Mouse (Mus musculus) central nervous system, embryonic 18 days (tissue): Measurements from ENCODE around the gene Cdnf. TPM values are rescaled to one million over a fixed set of nuclear protein-coding genes. Genes with fewer than 3 reads are reported as not detected.

Source experiments
- polyA plus RNA-seq: library from polyadenylated mRNA; depleted of rRNA; stranded (reverse); fragments of >200 nt; gene quantifications from 2 replicates; pipeline ENCODE4 v1.2.3, GENCODE M21; 2012; rRNA removed

The Cdnf gene
- polyA plus RNA-seq = 0.41 and 0.76 TPM in 2 replicates

DNA sequence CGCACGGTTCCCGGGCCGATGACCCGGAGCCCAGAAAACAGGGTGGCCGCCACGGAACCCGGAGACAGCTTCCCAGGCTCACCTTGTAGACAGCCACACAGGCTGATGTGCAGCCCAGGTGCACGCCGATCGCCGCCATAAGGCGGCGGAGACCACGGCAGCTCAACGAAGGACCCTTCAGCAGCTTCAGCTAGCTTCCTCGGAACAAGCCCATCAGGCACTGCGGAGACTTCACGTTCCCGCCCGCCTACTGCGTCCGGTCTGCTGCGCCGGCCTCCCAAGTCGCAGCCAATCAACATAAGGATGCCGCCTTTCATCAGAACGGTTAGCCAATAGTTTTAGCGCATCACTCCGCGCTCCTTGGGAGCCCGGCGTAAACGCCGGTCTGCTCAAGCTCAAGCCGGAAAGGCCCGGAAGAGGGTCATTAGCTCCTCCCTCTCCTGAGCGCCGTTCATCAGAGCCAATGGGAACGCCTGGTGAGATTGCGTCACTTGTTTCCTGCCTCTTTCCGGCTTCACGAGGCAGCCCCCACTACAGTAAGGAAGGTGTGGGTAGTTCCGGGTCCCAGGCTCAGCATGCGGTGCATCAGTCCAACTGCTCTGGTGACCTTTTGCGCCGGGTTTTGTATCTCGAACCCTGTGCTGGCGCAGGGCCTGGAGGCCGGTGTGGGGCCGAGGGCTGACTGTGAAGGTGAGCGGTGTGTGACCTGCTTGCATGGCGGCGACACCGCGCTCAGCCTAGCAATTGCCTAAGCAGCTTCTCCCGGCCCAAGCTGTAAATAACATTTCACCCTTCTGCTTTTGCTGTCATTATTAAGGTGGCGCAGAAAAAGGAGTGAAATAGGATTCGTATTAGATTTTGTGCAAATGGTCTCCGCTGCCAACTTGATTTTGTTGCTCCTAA is at the start of gene Cdnf, which contains the start of the genes Gm45902 and Hspa14:
Cdnf (plus strand) TSS at position 479 of the 903 bp plus-strand sequence.
Gm45902 (minus strand) TSS at position 239 of the 903 bp plus-strand sequence.
Hspa14 (minus strand) TSS at position 263 of the 903 bp plus-strand sequence.

DNA sequence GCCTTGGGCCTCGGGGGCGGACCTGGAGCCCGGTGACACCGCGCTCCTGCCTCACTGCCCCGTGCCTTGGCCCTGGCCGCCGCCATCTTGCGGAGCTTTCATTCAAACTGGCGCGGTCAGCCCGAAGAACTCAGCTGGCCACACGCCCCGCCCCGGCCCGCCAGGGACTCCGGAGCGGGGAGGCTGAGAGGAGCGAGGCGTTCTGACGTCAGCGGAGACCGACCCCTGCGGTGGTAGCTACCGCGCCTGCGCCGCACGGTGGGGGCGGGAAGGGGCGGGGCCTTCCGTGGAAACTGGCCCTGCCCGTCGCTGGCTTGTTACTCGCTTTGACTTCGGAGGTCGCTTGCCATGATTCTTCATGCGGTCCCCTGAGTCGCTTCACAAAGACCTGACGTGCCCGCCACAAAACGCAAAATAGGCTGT is 38.0 kb upstream of the Cdnf start, which contains the start of gene Suv39h2:
Suv39h2 (minus strand) TSS at position 171 of the 423 bp plus-strand sequence.

DNA sequence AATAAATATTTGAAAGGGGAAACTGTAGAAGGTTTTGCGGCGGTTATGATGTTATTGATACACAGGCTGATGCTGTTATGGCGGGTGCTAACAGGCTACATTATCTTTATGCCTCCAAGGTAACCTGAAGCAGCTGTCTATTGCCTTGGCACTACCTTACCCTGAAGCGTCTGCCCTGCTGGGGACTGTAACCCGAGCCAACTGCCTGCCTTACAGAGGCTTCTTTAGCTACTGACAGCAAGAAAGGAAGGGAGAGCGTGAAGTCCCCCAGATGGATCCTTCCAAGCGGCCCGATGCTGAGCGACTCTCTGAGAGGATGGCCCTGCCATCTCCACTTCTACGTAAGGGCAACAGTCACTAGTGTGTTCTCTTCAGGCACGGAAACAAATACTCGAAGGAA is 57.4 kb downstream of the Cdnf start, which contains the start of gene Fam107b:
Fam107b (plus strand) TSS at position 303 of the 400 bp plus-strand sequence.

Other genes starting within 250 kb of the Cdnf start
- 51.5 and 53.1 TPM in 2 replicates for gene Nmt2, start 228.8 kb upstream of the Cdnf start, polyA plus RNA-seq
- 12.9 and 15.1 TPM in 2 replicates for gene Rpp38, start 180.4 kb upstream of the Cdnf start, polyA plus RNA-seq
- gene Acbd7, start 176.9 kb upstream of the Cdnf start, polyA plus RNA-seq = 2.9 and 3.7 TPM in 2 replicates
- gene Olah, start 115.8 kb upstream of the Cdnf start, polyA plus RNA-seq = 0.09 and 0.12 TPM in 2 replicates
- gene Meig1, start 90.4 kb upstream of the Cdnf start, polyA plus RNA-seq = 5.4 and 5.7 TPM in 2 replicates
- gene Dclre1c, start 88.9 kb upstream of the Cdnf start, polyA plus RNA-seq = 12.4 and 13.2 TPM in 2 replicates
- gene Suv39h2, start 38.0 kb upstream of the Cdnf start, polyA plus RNA-seq = 5.4 and 5.7 TPM in 2 replicates
- 5.2 and 5.3 TPM in 2 replicates for gene Gm45902, start 240 bp upstream of the Cdnf start, polyA plus RNA-seq
- gene Hspa14, start 216 bp upstream of the Cdnf start, polyA plus RNA-seq = 61.8 and 66.6 TPM in 2 replicates
- gene Fam107b, start 57.5 kb downstream of the Cdnf start, polyA plus RNA-seq = 33.7 and 33.9 TPM in 2 replicates